Mouse (Mus musculus) cerebellum, postnatal 36 days (tissue): ENCODE measurements around the gene Dennd2c.

Experiments used
- DNase-seq, 2 experiments: peaks; one replicate each; pipeline ENCODE4 v3.0.0; 2021 to 2022; ENCODE audit warnings: mixed read lengths in 2 of 2

Gene Dennd2c

GRCm38 (mm10) chr3:103102454-103103390 is at the start of gene Dennd2c:
Dennd2c (plus strand) TSS chr3:103102604.
- DNase-seq = peak; percentile 35 to 50

- DNase-seq = no peak
These were observed 46.3 kb upstream of the Dennd2c start for GRCm38 (mm10) chr3:103056016-103056595.

- DNase-seq = no peak
These were observed 44.7 kb upstream of the Dennd2c start for GRCm38 (mm10) chr3:103057752-103058151.

GRCm38 (mm10) chr3:103058207-103059157 is 43.9 kb upstream of the Dennd2c start, which contains the start of gene Nras:
Nras (plus strand) TSS chr3:103058285.
- peak; percentile 84 to 90 for DNase-seq

GRCm38 (mm10) chr3:103066927-103067326 is 35.5 kb upstream of the Dennd2c start:
- DNase-seq = no peak

GRCm38 (mm10) chr3:103068971-103069370 is 33.4 kb upstream of the Dennd2c start:
- DNase-seq = no peak

DNA sequence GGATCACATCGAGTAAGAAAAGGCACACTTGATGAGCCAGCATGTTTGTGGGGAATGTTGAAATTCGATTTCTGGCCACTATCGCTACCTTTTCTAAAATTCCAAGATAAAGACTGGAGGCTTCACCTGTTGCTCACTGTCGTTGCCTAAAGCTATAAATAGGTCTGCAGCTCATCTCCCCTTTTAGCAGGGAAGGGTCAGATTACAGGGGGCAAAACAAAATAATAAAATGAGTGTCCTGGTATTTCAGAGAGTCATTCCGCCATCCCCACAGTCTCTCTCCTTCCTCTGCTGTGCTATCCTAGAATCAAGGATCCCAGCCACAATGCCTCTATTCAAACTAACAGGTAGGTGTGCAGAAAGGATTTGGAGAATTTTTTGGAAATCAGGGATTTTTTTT is 28.6 kb upstream of the Dennd2c start, which contains the start of gene Ampd1:
Ampd1 (plus strand) TSS at position 244 of the 400 bp plus-strand sequence.
- DNase-seq = no peak

- no peak for DNase-seq
These were observed 26.5 kb upstream of the Dennd2c start for GRCm38 (mm10) chr3:103075871-103076270.

GRCm38 (mm10) chr3:103076476-103076875 is 25.9 kb upstream of the Dennd2c start:
- no peak for DNase-seq

- DNase-seq = no peak
These were observed 23.1 kb upstream of the Dennd2c start for GRCm38 (mm10) chr3:103079301-103079700.

GRCm38 (mm10) chr3:103081051-103081450 is 21.4 kb upstream of the Dennd2c start:
- DNase-seq = no peak

DNA sequence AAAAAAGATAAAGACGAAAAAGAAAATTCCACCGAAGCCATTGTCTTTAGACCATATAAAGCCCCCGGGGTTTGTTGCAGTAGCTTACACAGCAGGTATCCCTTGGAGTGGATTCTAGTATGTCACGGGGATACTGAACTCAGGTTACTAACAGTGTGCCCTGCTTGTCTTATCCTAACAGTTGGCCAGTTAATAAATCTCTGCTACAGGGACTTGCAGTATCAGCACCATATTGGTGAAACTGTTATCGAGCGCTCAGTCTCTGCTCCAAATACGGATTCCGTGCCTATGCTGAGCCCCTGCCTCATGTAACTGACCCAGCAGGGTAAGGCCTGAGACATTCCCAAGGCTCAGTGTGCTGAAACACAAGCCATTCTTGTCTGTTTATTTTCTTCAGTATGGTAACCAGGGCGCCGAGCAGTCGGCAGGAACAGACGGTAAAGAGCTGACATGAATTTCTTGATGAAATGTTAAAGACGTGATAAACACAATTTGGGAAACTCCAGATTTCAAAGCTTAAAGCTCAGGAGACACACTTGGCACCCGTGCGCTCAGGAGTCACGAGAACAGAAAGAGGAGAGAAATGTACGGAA is 20.4 kb upstream of the Dennd2c start:
- no peak for DNase-seq

DNA sequence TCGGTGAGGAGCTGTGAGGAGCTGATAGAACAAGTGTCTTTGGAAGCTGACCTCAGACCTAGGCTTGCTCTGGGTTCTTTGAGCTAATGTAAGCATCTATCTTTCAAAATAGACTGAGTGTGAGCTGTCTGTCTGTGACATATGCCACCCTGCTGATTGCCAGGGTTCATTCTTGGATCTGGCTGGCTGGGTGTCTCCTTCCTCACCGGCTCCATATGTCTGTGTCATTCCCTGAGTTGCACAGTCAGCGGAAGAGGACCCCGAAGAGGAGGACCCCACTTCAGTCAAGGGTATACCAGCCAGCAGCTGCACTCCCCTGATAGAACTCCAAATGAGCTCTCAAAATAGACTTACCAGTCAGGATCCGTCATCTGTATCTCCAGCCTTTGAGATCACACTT is 19.6 kb upstream of the Dennd2c start:
- no peak for DNase-seq

- no peak for DNase-seq
These were observed 16.4 kb upstream of the Dennd2c start for GRCm38 (mm10) chr3:103085986-103086385.

- no peak for DNase-seq
These were observed 10.7 kb upstream of the Dennd2c start for GRCm38 (mm10) chr3:103091753-103092152.

GRCm38 (mm10) chr3:103098662-103099061 is 3.7 kb upstream of the Dennd2c start:
- no peak for DNase-seq

DNA sequence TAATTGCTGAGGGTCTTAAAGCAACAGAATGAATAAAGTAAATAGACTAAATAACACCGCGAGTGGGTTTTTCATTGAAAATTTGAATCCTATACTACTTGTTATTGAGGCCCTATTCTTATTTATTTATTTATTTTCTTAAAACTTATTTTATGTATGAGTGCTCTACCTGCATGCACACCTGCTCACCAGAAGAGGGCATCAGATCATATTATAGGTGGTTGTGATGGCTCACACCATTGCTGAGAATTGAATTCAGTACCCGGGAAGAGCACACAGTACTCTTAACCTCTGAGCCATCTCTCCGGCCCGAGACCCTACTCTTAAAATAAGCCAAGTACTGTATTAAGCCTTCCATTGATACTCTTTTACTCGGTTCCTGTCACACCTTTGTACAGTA is 2.7 kb upstream of the Dennd2c start:
- DNase-seq = no peak

DNA sequence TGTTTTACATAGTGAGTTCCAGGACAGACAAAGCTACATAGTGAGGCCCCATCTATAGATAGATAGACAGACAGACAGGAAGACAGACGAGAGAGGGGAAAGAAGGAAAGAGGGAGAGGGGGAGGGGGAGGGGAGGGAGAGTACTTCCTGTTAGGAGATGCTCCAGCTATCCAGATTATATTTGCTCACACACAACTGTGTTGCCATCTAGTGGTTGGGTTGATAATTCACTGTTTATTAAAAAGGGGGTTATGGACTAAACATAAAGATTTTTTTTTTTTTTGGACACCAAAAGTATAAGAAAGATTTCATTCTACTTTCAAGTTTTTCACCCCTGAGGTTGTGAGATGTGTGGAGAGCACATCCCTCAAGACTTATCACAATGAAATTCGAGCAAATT is 1.7 kb upstream of the Dennd2c start:
- DNase-seq = no peak

DNA sequence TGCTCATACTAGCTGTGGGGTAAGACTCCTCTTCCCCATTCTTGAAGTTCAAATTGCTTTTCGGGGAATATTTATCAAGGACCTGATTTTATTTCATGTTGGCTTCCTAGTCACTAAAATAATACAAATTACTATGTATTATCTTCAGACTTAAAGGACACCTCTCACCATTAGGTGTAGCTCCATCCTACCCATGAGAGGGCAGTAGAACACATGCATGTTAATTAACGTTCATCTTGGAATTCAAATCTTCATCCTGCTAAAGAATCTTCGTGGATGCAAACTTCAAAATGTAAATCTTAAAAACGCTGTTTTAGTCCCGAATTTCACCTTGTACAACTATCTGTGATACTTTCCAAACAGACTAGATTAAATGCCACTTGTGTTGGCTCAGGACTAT is 1.2 kb upstream of the Dennd2c start:
- no peak for DNase-seq

DNA sequence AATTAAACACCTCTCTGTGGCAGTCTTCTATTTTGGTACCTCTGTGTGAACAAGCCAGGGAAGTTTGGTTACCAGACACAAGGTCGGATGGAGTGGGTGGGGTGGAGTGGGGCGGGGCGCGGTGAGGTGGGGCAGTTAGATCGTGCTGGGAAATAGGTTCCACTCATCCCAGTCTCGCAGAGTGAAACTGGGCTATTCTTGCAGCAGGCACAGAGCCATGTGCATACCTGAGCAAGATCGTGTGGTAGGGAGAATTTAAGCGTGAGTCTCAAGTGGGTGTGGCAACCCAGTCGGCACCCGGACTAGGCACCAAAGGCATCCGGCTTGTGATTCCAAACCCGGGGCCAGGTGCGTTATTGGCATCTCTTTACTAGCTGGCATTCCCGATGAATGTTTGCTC is 495 bp upstream of the Dennd2c start:
- DNase-seq = no peak

GRCm38 (mm10) chr3:103107565-103108240 is 5.3 kb downstream of the Dennd2c start:
- no peak for DNase-seq

DNA sequence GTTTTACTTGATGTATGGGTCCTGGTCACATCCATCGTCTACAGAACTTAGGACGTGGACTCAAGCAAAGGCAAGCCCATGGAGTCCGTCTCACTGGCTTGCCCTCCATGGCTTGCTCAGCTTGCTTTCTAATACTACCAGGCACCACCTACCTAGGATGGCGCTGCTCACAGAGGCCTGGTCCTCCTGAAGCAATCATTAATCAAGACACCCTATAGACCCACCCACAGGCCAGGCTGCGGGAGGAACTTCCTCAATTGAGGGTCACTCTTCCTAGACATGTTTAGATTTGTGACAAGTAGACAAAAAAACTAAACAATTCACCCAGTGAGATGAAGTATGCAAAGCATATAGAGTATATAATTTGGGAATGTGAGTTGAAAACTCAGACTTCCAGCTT is 9.8 kb downstream of the Dennd2c start:
- no peak for DNase-seq
